15 mouse cellular contexts compared by ENCODE assay signal in genomic region chr2:57108349-57108930, GRCm38 (mm10).
"Had no signal": no experiment of that assay in that cellular context is flagged by ENCODE, and none has a peak within 500 bp of the region (broad histone marks: within the 10 kb centered on the region; RNA-seq: fewer than 3 reads in every experiment).

No protein-coding gene starts in this region.

- H3K4me3 ChIP-seq: intestine, embryonic 15.5 days; limb, embryonic 12.5 days; liver, embryonic 13.5 days; myocyte; neural tube, embryonic 12.5 days; stomach, embryonic 15.5 days had no signal

- H3K4me1 ChIP-seq: liver, embryonic 13.5 days had no signal

- H3K27ac ChIP-seq: intestine, embryonic 15.5 days; limb, embryonic 12.5 days; liver, embryonic 13.5 days; neural tube, embryonic 12.5 days; stomach, embryonic 15.5 days had no signal

- DNase-seq: kidney, adult 18-20 months; kidney, postnatal 14 days; layer of hippocampus, adult 9-11 months; layer of hippocampus, postnatal 36 days; liver; liver, embryonic 13.5 days; lung, adult 18-20 months; right cerebral cortex, postnatal 14 days; thymus, adult 2 months; thymus, postnatal 25 days had no signal

- H3K4me2 ChIP-seq: intestine, embryonic 15.5 days; limb, embryonic 12.5 days; liver, embryonic 13.5 days; neural tube, embryonic 12.5 days; stomach, embryonic 15.5 days had no signal

- H3K9me3 ChIP-seq: intestine, embryonic 15.5 days; limb, embryonic 12.5 days; liver, embryonic 13.5 days; neural tube, embryonic 12.5 days; stomach, embryonic 15.5 days had no signal

- H3K9ac ChIP-seq: intestine, embryonic 15.5 days; limb, embryonic 12.5 days; liver, embryonic 13.5 days; neural tube, embryonic 12.5 days; stomach, embryonic 15.5 days had no signal

- ATAC-seq: intestine, embryonic 15.5 days had no signal

- H3K36me3 ChIP-seq: intestine, embryonic 15.5 days; liver, embryonic 13.5 days; neural tube, embryonic 12.5 days; stomach, embryonic 15.5 days had no signal
